Mouse (Mus musculus) heart, embryonic 14.5 days (tissue): ENCODE measurements around the gene Vmp1. TPM values are rescaled to one million over a fixed set of nuclear protein-coding genes. Genes with fewer than 3 reads are reported as not detected.

Experiments used
- ATAC-seq: fragments of 200-750 bp; cut with Nextera tagmentation; 2 replicates; pipeline ENCODE4 v1.8.0; 2017; ENCODE audit warnings: low read depth, moderate TSS enrichment; ENCODE audit not compliant: insufficient number of reproducible peaks, insufficient read depth, low FRiP score
- H3K27ac ChIP-seq, 2 experiments: fragments of 200-500 bp in 1 of 2; fragments of 300-500 bp in 1 of 2; sonication (generic) in 1 of 2; replicated peaks in 1 of 2; 2 replicates each; pipeline ENCODE4 v1.5.1; 2012 to 2014; ENCODE audit warnings: low read depth in 2 of 2, low read length in 2 of 2, control low read depth in 1 of 2, mild to moderate bottlenecking in 1 of 2, mixed read lengths in 1 of 2; ENCODE audit not compliant: control insufficient read depth in 1 of 2, insufficient read depth in 1 of 2
- H3K27me3 ChIP-seq: fragments of 300-500 bp; sonication (generic); 2 replicates; pipeline ENCODE4 v1.6.1; 2014; ENCODE audit warnings: mild to moderate bottlenecking, low read length, control low read depth; ENCODE audit not compliant: control insufficient read depth, insufficient read depth
- H3K36me3 ChIP-seq: fragments of 300-500 bp; sonication (generic); 2 replicates; pipeline ENCODE4 v1.6.1; 2014; ENCODE audit warnings: mild to moderate bottlenecking, control low read depth, low read length, mixed read lengths; ENCODE audit not compliant: control insufficient read depth, insufficient read depth
- H3K4me1 ChIP-seq, 2 experiments: fragments of 200-500 bp in 1 of 2; fragments of 300-500 bp in 1 of 2; sonication (generic) in 1 of 2; 2 replicates each; pipeline ENCODE4 v1.6.1; 2012 to 2014; ENCODE audit warnings: low read length in 2 of 2, control low read depth in 1 of 2, mixed read lengths in 1 of 2; ENCODE audit not compliant: control insufficient read depth in 2 of 2, insufficient read depth in 2 of 2
- H3K4me2 ChIP-seq: fragments of 300-500 bp; sonication (generic); 2 replicates; pipeline ENCODE4 v1.6.1; 2014; ENCODE audit warnings: mild to moderate bottlenecking, low read length
- H3K4me3 ChIP-seq, 2 experiments: fragments of 200-500 bp in 1 of 2; fragments of 300-500 bp in 1 of 2; sonication (generic) in 1 of 2; 2 replicates each; pipeline ENCODE4 v1.5.1; 2012 to 2014; ENCODE audit warnings: low read length in 2 of 2, mild to moderate bottlenecking in 2 of 2, control low read depth in 1 of 2, low read depth in 1 of 2, moderate library complexity in 1 of 2; ENCODE audit not compliant: control insufficient read depth in 1 of 2, insufficient read depth in 1 of 2
- H3K9ac ChIP-seq: fragments of 300-500 bp; sonication (generic); 2 replicates; pipeline ENCODE4 v1.6.1; 2014; ENCODE audit warnings: mild to moderate bottlenecking, low read length
- H3K9me3 ChIP-seq: fragments of 300-500 bp; sonication (generic); 2 replicates; pipeline ENCODE4 v1.6.1; 2016; ENCODE audit warnings: low read length, control low read depth; ENCODE audit not compliant: control insufficient read depth
- WGBS: fragments of 180-500 bp; shearing (Covaris S2); extraction: QIAGEN DNeasy Blood & Tissue Kit; methylation state at CpG from one replicate; pipeline ENCODE4 v1.1.7; 2014; 5-methylcytosine and 5-hydroxymethylcytosine counted together
- polyA plus RNA-seq: library from polyadenylated mRNA; unstranded; fragments of >200 nt; fragmentation: Nextera tagmentation; extraction: Ambion mirVana; gene quantifications from 2 replicates; pipeline ENCODE4 v1.2.1, GENCODE M21; 2014

Gene Vmp1
- polyA plus RNA-seq, 1 experiment from 2014 or later, result 101 TPM

DNA sequence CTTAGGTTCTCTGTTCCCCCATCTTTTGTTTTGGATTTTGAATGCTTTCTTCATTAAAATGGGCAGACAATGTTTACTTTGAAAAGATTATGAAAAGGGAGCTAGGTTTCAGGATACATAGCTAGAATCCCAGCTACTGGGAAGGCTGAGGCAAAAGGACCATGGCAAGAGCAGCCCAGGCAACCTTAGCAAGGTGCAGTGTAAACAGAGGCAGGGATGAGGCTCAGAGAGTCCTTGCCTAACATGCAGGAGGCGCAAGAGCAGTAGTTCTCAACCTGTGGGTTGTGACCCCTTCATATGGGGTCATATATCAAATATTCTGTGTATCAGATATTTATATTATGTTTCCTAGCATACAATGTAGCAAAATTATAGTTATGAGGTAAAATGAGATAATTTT lies 1.7 kb upstream of the Vmp1 start:
- no peak overlapping the region for H3K4me3 ChIP-seq

DNA sequence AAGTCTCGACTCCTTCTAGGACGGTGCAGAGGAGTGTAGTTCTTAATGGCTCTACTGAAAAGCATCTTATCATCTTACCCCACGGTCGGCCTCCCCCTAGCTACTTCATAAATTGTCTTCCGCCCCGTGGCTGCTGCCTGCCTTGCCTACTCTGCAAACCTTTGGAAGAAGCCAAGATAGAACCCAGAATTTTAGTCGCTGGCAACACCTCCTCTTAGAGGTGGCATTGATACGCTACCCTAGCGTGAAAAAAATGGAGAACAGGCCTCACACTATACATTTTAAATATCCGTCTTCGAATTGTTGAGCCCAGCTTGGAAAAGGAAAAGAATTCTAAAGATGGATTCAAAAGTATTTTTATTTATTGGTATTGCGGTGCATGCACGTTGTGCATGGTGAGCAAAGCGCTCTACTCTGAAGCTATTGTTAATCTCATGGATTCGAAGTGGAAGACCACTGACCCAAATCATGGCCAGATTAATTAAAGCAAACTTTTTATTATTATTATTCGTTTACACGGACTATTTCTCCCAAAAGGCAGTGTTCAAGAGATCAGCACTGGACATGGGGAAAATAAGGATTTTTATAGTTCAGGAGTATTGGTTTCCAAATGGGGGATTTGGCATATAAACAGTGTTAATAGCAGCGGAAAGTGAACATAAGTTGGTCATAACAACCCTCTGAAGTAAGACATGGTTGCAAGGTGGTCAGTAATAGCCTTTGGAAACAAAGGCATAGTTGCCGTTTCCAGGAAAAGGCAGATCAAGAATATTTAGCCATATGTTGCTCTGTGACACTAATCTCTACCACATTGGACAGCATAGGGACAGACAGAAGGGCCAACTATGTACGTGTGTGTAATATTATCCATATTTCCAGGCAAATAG lies 733 bp upstream of the Vmp1 start:
- Histone ChIP-seq H3K27ac (peak overlapping the region; percentile 85 to 89), H3K4me3 (peak overlapping the region; percentile 75 to 77), H3K36me3 (peaks cover 24% of the 10 kb centered on the region), H3K4me2 (peak overlapping the region; percentile 68), H3K9ac (peak overlapping the region; percentile 88), H3K27me3 (no peaks in the 10 kb centered on the region), H3K9me3 (no peaks in the 10 kb centered on the region), H3K4me1 (peaks cover 2 to 21% of the 10 kb centered on the region in 2 experiments)
- no peak for ATAC-seq
- WGBS, result 8% methylated on average over 20 of the region's 20 CpGs

More for the DNA sequence above, 1.7 kb upstream of the Vmp1 start:
- no peak overlapping the region for H3K27ac ChIP-seq
- peaks cover 34% of the 10 kb centered on the region for H3K36me3 ChIP-seq
- no peaks in the 10 kb centered on the region for H3K27me3 ChIP-seq
- no peaks in the 10 kb centered on the region for H3K9me3 ChIP-seq
- no peak overlapping the region for H3K9ac ChIP-seq
- ATAC-seq, result no peak
- H3K4me1 ChIP-seq, result peaks cover 2 to 21% of the 10 kb centered on the region in 2 experiments
- 83% methylated on average over 1 of the region's 1 CpGs for WGBS
- peak overlapping the region; percentile 68 for H3K4me2 ChIP-seq

DNA sequence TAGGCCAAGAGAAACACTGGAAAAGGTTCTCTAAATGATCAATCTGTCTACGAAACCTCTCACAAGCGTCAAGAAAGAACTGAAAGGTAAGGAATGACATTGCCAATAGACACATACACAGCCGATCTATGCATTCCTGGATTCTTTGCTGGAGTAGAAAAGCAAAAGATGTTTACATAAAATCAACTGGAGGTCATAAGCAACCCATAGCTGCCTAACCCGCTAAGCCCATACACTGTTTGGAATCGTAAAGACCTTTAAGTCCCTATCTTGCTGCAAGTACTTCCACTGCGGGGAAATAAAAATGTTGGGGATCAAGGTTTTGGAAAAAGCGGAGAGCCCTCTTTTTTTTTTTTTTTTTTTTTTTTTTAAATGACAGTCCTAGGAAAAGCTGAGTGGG lies 775 bp downstream of the Vmp1 start:
- peak overlapping the region; percentile 88 for H3K9ac ChIP-seq
- peak overlapping the region; percentile 75 to 77 for H3K4me3 ChIP-seq
- H3K9me3 ChIP-seq, result no peaks in the 10 kb centered on the region
- no peaks in the 10 kb centered on the region for H3K27me3 ChIP-seq
- H3K4me1 ChIP-seq, result peaks cover 2 to 26% of the 10 kb centered on the region in 2 experiments
- WGBS, result 35% methylated on average over 7 of the region's 7 CpGs
- H3K36me3 ChIP-seq, result peaks cover 10% of the 10 kb centered on the region
- peak overlapping the region; percentile 68 for H3K4me2 ChIP-seq
- H3K27ac ChIP-seq, result no peak overlapping the region
- ATAC-seq, result no peak

DNA sequence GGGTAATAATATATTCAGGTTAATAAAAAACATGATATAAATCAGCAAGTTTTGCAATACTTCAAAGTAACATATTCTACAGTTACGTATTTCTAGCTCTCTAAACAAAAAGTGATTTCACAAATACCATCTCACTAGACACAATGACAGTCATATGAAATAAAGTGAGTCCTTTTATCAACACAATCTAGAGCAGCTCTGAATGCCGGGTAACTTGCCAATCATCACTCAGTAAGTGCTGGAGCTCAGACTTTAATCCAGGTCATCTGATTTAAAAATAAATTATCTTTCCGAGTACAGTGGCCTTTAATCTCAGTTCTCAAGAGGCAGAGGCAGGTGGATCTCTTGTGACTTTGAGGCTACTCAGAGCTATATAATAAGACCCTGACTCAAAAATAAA lies 2.2 kb downstream of the Vmp1 start:
- Histone ChIP-seq H3K4me1 (peaks cover 2 to 26% of the 10 kb centered on the region in 2 experiments), H3K27me3 (no peaks in the 10 kb centered on the region), H3K9me3 (no peaks in the 10 kb centered on the region), H3K9ac (no peak overlapping the region), H3K4me3 (no peak overlapping the region), H3K27ac (no peak overlapping the region), H3K4me2 (no peak overlapping the region), H3K36me3 (no peaks in the 10 kb centered on the region)
- no peak for ATAC-seq
- WGBS, result 76% methylated on average over 3 of the region's 3 CpGs

DNA sequence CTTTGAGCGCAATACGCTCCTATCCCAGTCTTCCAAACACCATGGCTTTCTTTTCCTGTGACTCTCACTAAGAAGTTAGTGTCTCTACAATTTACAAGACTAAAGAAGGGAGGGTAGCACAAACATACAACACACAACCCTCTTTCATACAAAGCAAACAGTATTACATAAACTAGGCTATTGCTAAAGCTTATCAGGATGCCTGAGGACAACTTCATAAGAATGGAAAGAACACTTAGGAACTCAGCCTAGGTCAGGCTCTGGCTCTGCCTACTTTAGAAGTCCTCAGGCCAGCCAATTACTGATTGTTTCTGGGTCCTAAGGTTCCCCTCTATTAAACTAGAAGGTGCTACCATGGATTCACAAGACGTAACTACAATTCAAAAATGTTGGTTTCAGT lies 2.9 kb downstream of the Vmp1 start:
- H3K4me3 ChIP-seq, result no peak overlapping the region
- no peak overlapping the region for H3K9ac ChIP-seq

DNA sequence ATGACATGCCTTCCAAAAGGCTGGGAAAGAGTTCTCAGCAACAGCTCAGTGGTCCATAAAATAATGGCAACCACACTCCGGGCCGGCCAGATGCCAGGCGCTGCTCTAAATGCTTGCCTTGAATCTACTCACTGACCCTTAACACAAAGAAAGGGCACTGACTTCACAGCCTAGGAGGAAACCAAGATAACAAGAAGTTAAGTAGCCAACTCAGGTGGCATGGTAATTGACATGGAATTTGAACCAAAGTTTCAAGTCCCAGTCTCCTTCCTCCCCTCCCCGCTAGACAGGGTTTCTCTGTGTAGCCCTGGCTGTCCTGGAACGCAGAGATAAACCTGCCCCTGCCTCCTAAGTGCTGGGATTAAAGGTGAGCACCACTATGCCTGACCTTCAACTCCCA lies 4.7 kb downstream of the Vmp1 start:
- Histone ChIP-seq H3K9me3 (no peaks in the 10 kb centered on the region), H3K27me3 (no peaks in the 10 kb centered on the region), H3K4me3 (no peak overlapping the region), H3K9ac (no peak overlapping the region), H3K4me1 (peaks cover 0 to 12% of the 10 kb centered on the region in 2 experiments; a peak in 2 of 4 replicates), H3K36me3 (no peaks in the 10 kb centered on the region), H3K27ac (no peak overlapping the region), H3K4me2 (no peak overlapping the region)
- no peak for ATAC-seq
- WGBS, result 68% methylated on average over 5 of the region's 5 CpGs

More for the DNA sequence above, 2.9 kb downstream of the Vmp1 start:
- WGBS, result 92% methylated on average over 3 of the region's 3 CpGs
- H3K27ac ChIP-seq, result no peak overlapping the region
- H3K4me2 ChIP-seq, result no peak overlapping the region
- peaks cover 2 to 25% of the 10 kb centered on the region in 2 experiments for H3K4me1 ChIP-seq
- no peaks in the 10 kb centered on the region for H3K27me3 ChIP-seq
- no peaks in the 10 kb centered on the region for H3K36me3 ChIP-seq
- ATAC-seq, result no peak
- H3K9me3 ChIP-seq, result no peaks in the 10 kb centered on the region

DNA sequence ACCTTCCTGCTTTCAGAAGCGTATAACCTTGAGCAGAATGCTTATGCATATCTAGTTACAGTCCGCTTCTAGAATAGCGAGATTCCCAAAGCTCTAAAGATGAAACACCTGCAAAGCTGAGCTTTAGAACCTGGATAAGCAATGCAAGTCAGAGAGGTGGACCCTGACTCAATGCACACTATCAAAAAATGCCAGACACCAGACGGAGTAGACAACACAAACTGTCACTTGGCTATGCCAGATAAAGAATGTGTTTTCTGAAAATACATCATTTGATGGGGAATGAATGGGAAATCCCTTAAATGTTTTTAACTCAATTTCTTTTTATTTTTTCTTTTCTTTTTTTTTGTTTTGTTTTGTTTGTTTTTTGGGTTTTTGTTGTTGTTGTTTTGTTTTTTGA lies 8.1 kb downstream of the Vmp1 start:
- H3K4me2 ChIP-seq, result no peak overlapping the region
- no peaks in the 10 kb centered on the region for H3K36me3 ChIP-seq
- no peak overlapping the region for H3K4me3 ChIP-seq
- H3K4me1 ChIP-seq, result peaks cover 0 to 13% of the 10 kb centered on the region in 2 experiments; a peak in 2 of 4 replicates
- H3K9ac ChIP-seq, result no peak overlapping the region
- no peaks in the 10 kb centered on the region for H3K9me3 ChIP-seq
- 84% methylated on average over 4 of the region's 4 CpGs for WGBS
- no peak for ATAC-seq
- no peaks in the 10 kb centered on the region for H3K27me3 ChIP-seq
- H3K27ac ChIP-seq, result no peak overlapping the region
